Mouse (Mus musculus): ENCODE data around the gene Aspdh.

The Aspdh gene

GRCm38 (mm10) chr7:44465111-44465510, at the start of gene Aspdh:
Gene Aspdh, plus strand, starts transcription at chr7:44465391.
- no peak for DNase-seq (ENCODE audit: low spot score in 2 of 2)

GRCm38 (mm10) chr7:44427666-44428065, 37.5 kb upstream of the Aspdh start:
- DNase-seq (ENCODE audit: low spot score in 2 of 2) = no peak

- peak in 1 of 2 experiments; percentile 37 for DNase-seq (ENCODE audit: low spot score in 2 of 2)
Observed at GRCm38 (mm10) chr7:44428171-44428950, 36.8 kb upstream of the Aspdh start.

GRCm38 (mm10) chr7:44428968-44429521, 36.1 kb upstream of the Aspdh start, which contains the start of gene Lrrc4b:
Gene Lrrc4b, plus strand, starts transcription at chr7:44429018.
- peak; percentile 77 to 80 for DNase-seq (ENCODE audit: low spot score in 2 of 2)

GRCm38 (mm10) chr7:44429534-44430488, 35.4 kb upstream of the Aspdh start:
- DNase-seq (ENCODE audit: low spot score in 2 of 2) = peak; percentile 61

GRCm38 (mm10) chr7:44432550-44432949, 32.6 kb upstream of the Aspdh start:
- no peak for DNase-seq (ENCODE audit: low spot score in 2 of 2)

GRCm38 (mm10) chr7:44433371-44433770, 31.8 kb upstream of the Aspdh start:
- DNase-seq (ENCODE audit: low spot score in 2 of 2) = no peak

GRCm38 (mm10) chr7:44434089-44434488, 31.1 kb upstream of the Aspdh start:
- no peak for DNase-seq (ENCODE audit: low spot score in 2 of 2)

GRCm38 (mm10) chr7:44435796-44436195, 29.4 kb upstream of the Aspdh start:
- no peak for DNase-seq (ENCODE audit: low spot score in 2 of 2)

GRCm38 (mm10) chr7:44436267-44436666, 28.9 kb upstream of the Aspdh start:
- DNase-seq (ENCODE audit: low spot score in 2 of 2) = no peak

GRCm38 (mm10) chr7:44437188-44437587, 28.0 kb upstream of the Aspdh start:
- DNase-seq (ENCODE audit: low spot score in 2 of 2) = no peak

- DNase-seq (ENCODE audit: low spot score in 2 of 2) = no peak
Observed at GRCm38 (mm10) chr7:44437933-44438332, 27.3 kb upstream of the Aspdh start.

GRCm38 (mm10) chr7:44439696-44440095, 25.5 kb upstream of the Aspdh start:
- no peak for DNase-seq (ENCODE audit: low spot score in 2 of 2)

GRCm38 (mm10) chr7:44440479-44440878, 24.7 kb upstream of the Aspdh start:
- DNase-seq (ENCODE audit: low spot score in 2 of 2) = no peak

GRCm38 (mm10) chr7:44441180-44441579, 24.0 kb upstream of the Aspdh start:
- DNase-seq (ENCODE audit: low spot score in 2 of 2) = no peak

GRCm38 (mm10) chr7:44441648-44442109, 23.5 kb upstream of the Aspdh start:
- DNase-seq (ENCODE audit: low spot score in 2 of 2) = peak in 1 of 2 experiments; percentile 70

- peak in 1 of 2 experiments; percentile 45 for DNase-seq (ENCODE audit: low spot score in 2 of 2)
Observed at GRCm38 (mm10) chr7:44442407-44442821, 22.8 kb upstream of the Aspdh start.

GRCm38 (mm10) chr7:44443268-44444173, 21.7 kb upstream of the Aspdh start:
- no peak for DNase-seq (ENCODE audit: low spot score in 2 of 2)

GRCm38 (mm10) chr7:44444886-44445527, 20.2 kb upstream of the Aspdh start:
- no peak for DNase-seq (ENCODE audit: low spot score in 2 of 2)

- DNase-seq (ENCODE audit: low spot score in 2 of 2) = no peak
Observed at GRCm38 (mm10) chr7:44445528-44445923, 19.7 kb upstream of the Aspdh start.
